Mouse (Mus musculus) liver, embryonic 11.5 days (tissue): Measurements from ENCODE around the gene Ppard. TPM values are rescaled to one million over a fixed set of nuclear protein-coding genes. Genes with fewer than 3 reads are reported as not detected.

ENCODE experiments used
- ATAC-seq: fragments of 200-750 bp; cut with Nextera tagmentation; replicated peaks from 2 replicates; pipeline ENCODE4 v1.8.0; 2017; ENCODE audit warnings: moderate number of reproducible peaks, mild to moderate bottlenecking, moderate TSS enrichment, moderate library complexity; ENCODE audit not compliant: low FRiP score
- DNase-seq: peaks from one replicate; pipeline ENCODE4 v3.0.0-alpha.2; 2017; ENCODE audit warnings: low spot score
- H3K27ac ChIP-seq: fragments of 300-500 bp; sonication (generic); 2 replicates; pipeline ENCODE4 v1.5.1; 2014; ENCODE audit warnings: mild to moderate bottlenecking, low read depth, low read length, control low read depth
- H3K27me3 ChIP-seq: fragments of 300-500 bp; sonication (generic); replicated peaks from 2 replicates; pipeline ENCODE4 v1.6.1; 2014; ENCODE audit warnings: low read length, mixed read lengths; ENCODE audit not compliant: control insufficient read depth, insufficient read depth
- H3K36me3 ChIP-seq: fragments of 300-500 bp; sonication (generic); 2 replicates; pipeline ENCODE4 v1.6.1; 2014; ENCODE audit warnings: mild to moderate bottlenecking, low read length, moderate library complexity, mixed read lengths; ENCODE audit not compliant: control insufficient read depth, insufficient read depth
- H3K4me1 ChIP-seq: fragments of 300-500 bp; sonication (generic); replicated peaks from 2 replicates; pipeline ENCODE4 v1.6.1; 2014; ENCODE audit warnings: low read length, mixed read lengths; ENCODE audit not compliant: control insufficient read depth, insufficient read depth
- H3K4me2 ChIP-seq: fragments of 300-500 bp; sonication (generic); 2 replicates; pipeline ENCODE4 v1.6.1; 2014; ENCODE audit warnings: mild to moderate bottlenecking, control low read depth, moderate library complexity
- H3K4me3 ChIP-seq: fragments of 300-500 bp; sonication (generic); 2 replicates; pipeline ENCODE4 v1.5.1; 2014; ENCODE audit warnings: low read depth, low read length, control low read depth
- H3K9ac ChIP-seq: fragments of 300-500 bp; sonication (generic); 2 replicates; pipeline ENCODE4 v1.6.1; 2014; ENCODE audit warnings: low read depth, low read length, control low read depth
- H3K9me3 ChIP-seq: fragments of 300-500 bp; sonication (generic); 2 replicates; pipeline ENCODE4 v1.6.1; 2016; ENCODE audit warnings: low read length, inconsistent platforms, mixed read lengths; ENCODE audit not compliant: control insufficient read depth
- WGBS: fragments of 180-500 bp; shearing (Covaris S2); extraction: QIAGEN DNeasy Blood & Tissue Kit; methylation state at CpG from one replicate; pipeline ENCODE4 v1.1.7; 2014; 5-methylcytosine and 5-hydroxymethylcytosine counted together
- polyA plus RNA-seq: library from polyadenylated mRNA; unstranded; fragments of >200 nt; fragmentation: Nextera tagmentation; extraction: Ambion mirVana; gene quantifications from 2 replicates; pipeline ENCODE4 v1.2.1, GENCODE M21; 2014

Ppard gene
- polyA plus RNA-seq, 1 experiment from 2014 or later: 2.3 TPM

- Histone ChIP-seq H3K9me3 (no peaks in the 10 kb centered on the region), H3K9ac (no peak overlapping the region), H3K4me2 (no peak overlapping the region), H3K27ac (no peak overlapping the region), H3K27me3 (no peaks in the 10 kb centered on the region), H3K36me3 (no peaks in the 10 kb centered on the region), H3K4me3 (no peak overlapping the region), H3K4me1 (peaks cover 43% of the 10 kb centered on the region)
- DNase-seq (no peak), ATAC-seq (no peak)
- WGBS: 73% methylated on average over 5 of the region's 5 CpGs
Observed at GRCm38 (mm10) chr17:28267251-28267650, 34.8 kb downstream of the Ppard start.

GRCm38 (mm10) chr17:28270165-28270564, 37.7 kb downstream of the Ppard start:
- ATAC-seq (no peak), DNase-seq (no peak)
- no peaks in the 10 kb centered on the region for H3K27me3 ChIP-seq
- WGBS: 51% methylated on average over 13 of the region's 13 CpGs
- H3K4me2 ChIP-seq: no peak overlapping the region
- H3K9ac ChIP-seq: no peak overlapping the region
- H3K27ac ChIP-seq: no peak overlapping the region; the same call in 1 of the 2 replicates
- H3K36me3 ChIP-seq: no peaks in the 10 kb centered on the region
- H3K4me3 ChIP-seq: no peak overlapping the region
- H3K4me1 ChIP-seq: peaks cover 38% of the 10 kb centered on the region
- no peaks in the 10 kb centered on the region for H3K9me3 ChIP-seq

- Histone ChIP-seq H3K27me3 (no peaks in the 10 kb centered on the region), H3K9me3 (no peaks in the 10 kb centered on the region), H3K4me1 (peaks cover 33% of the 10 kb centered on the region), H3K4me3 (no peak overlapping the region), H3K27ac (no peak overlapping the region), H3K36me3 (no peaks in the 10 kb centered on the region), H3K4me2 (no peak overlapping the region), H3K9ac (no peak overlapping the region)
- DNase-seq (no peak), ATAC-seq (no peak)
- 81% methylated on average over 12 of the region's 12 CpGs for WGBS
Observed at GRCm38 (mm10) chr17:28271537-28272266, 39.2 kb downstream of the Ppard start.

GRCm38 (mm10) chr17:28272281-28272680, 39.8 kb downstream of the Ppard start:
- H3K27ac ChIP-seq: no peak overlapping the region
- peaks cover 35% of the 10 kb centered on the region for H3K4me1 ChIP-seq
- DNase-seq: no peak
- WGBS: 83% methylated on average over 9 of the region's 9 CpGs
- no peaks in the 10 kb centered on the region for H3K9me3 ChIP-seq
- H3K4me2 ChIP-seq: no peak overlapping the region
- no peak overlapping the region for H3K4me3 ChIP-seq
- no peaks in the 10 kb centered on the region for H3K36me3 ChIP-seq
- H3K9ac ChIP-seq: no peak overlapping the region
- no peak for ATAC-seq
- no peaks in the 10 kb centered on the region for H3K27me3 ChIP-seq

GRCm38 (mm10) chr17:28272837-28273236, 40.3 kb downstream of the Ppard start:
- H3K4me1 ChIP-seq: peaks cover 39% of the 10 kb centered on the region
- ATAC-seq (no peak), DNase-seq (no peak)
- no peaks in the 10 kb centered on the region for H3K9me3 ChIP-seq
- H3K36me3 ChIP-seq: no peaks in the 10 kb centered on the region
- H3K9ac ChIP-seq: no peak overlapping the region
- 56% methylated on average over 6 of the region's 6 CpGs for WGBS
- H3K27me3 ChIP-seq: no peaks in the 10 kb centered on the region
- no peak overlapping the region for H3K27ac ChIP-seq
- H3K4me3 ChIP-seq: no peak overlapping the region
- H3K4me2 ChIP-seq: no peak overlapping the region

GRCm38 (mm10) chr17:28274739-28275138, 42.2 kb downstream of the Ppard start:
- ATAC-seq (no peak), DNase-seq (no peak)
- H3K4me2 ChIP-seq: no peak overlapping the region
- H3K4me1 ChIP-seq: peaks cover 49% of the 10 kb centered on the region
- H3K36me3 ChIP-seq: no peaks in the 10 kb centered on the region
- no peaks in the 10 kb centered on the region for H3K27me3 ChIP-seq
- H3K27ac ChIP-seq: no peak overlapping the region
- no peak overlapping the region for H3K9ac ChIP-seq
- H3K4me3 ChIP-seq: no peak overlapping the region
- no peaks in the 10 kb centered on the region for H3K9me3 ChIP-seq
- WGBS: 64% methylated on average over 3 of the region's 3 CpGs

- no peak for DNase-seq
- H3K4me1 ChIP-seq: peaks cover 46% of the 10 kb centered on the region
- WGBS: 85% methylated on average over 14 of the region's 14 CpGs
- ATAC-seq: no peak
- H3K4me3 ChIP-seq: no peak overlapping the region
- no peak overlapping the region for H3K9ac ChIP-seq
- no peaks in the 10 kb centered on the region for H3K36me3 ChIP-seq
- H3K4me2 ChIP-seq: no peak overlapping the region
- no peak overlapping the region for H3K27ac ChIP-seq
- H3K9me3 ChIP-seq: no peaks in the 10 kb centered on the region
- H3K27me3 ChIP-seq: no peaks in the 10 kb centered on the region
Observed at GRCm38 (mm10) chr17:28277226-28277625, 44.7 kb downstream of the Ppard start.

- Histone ChIP-seq H3K4me1 (peaks cover 42% of the 10 kb centered on the region), H3K4me3 (no peak overlapping the region), H3K27ac (no peak overlapping the region), H3K9ac (no peak overlapping the region), H3K27me3 (no peaks in the 10 kb centered on the region), H3K9me3 (no peaks in the 10 kb centered on the region), H3K36me3 (no peaks in the 10 kb centered on the region), H3K4me2 (no peak overlapping the region)
- DNase-seq (no peak), ATAC-seq (no peak)
- WGBS: 82% methylated on average over 10 of the region's 10 CpGs
Observed at GRCm38 (mm10) chr17:28277721-28278120, 45.2 kb downstream of the Ppard start.

GRCm38 (mm10) chr17:28278156-28278555, 45.7 kb downstream of the Ppard start:
- H3K9me3 ChIP-seq: no peaks in the 10 kb centered on the region
- DNase-seq (no peak), ATAC-seq (peak; percentile 77)
- no peak overlapping the region for H3K9ac ChIP-seq
- no peak overlapping the region for H3K27ac ChIP-seq
- no peak overlapping the region for H3K4me2 ChIP-seq
- no peaks in the 10 kb centered on the region for H3K27me3 ChIP-seq
- H3K36me3 ChIP-seq: no peaks in the 10 kb centered on the region
- H3K4me1 ChIP-seq: peaks cover 40% of the 10 kb centered on the region
- no peak overlapping the region for H3K4me3 ChIP-seq
- whole genome bisulfite sequencing: 62% methylated on average over 3 of the region's 3 CpGs
